Mouse (Mus musculus) c-Kit-positive CD71-positive TER-119-negative erythroid progenitor cells, embryonic 14.5 days (primary cell): Measurements from ENCODE around the gene Gm20905.
"Not testable (repeated sequence)": the region's sequence is repeated elsewhere in the genome, so short reads cannot be mapped to it uniquely, and the experiment has no call there.

Experiments used
- DNase-seq: peaks from one replicate; pipeline ENCODE4 v3.0.0-alpha.2; 2013; ENCODE audit warnings: low read depth

Gm20905 gene

DNA sequence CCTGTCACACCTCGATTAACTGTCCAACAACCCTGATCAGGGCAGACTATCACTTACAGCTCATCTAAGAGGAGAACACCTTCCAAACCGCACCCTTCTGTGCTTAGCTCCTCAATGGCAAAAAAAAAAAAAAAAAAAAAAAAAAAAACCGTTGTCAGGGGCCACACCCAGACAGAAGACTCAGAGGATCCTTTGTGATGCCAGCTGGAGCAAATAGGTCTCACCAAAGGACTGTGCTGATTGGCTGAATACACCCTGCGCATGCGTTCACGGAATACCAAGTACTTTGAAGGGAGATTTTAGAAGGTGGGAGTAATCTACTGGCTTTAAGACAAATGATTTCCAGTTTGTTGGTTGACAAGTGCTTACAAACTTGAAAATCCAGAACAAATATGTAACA lies at the start of gene Gm20905:
Gm20905 (minus strand) TSS at position 101 of the 400 bp plus-strand sequence.
- DNase-seq, result not testable (repeated sequence)
